Mouse (Mus musculus) frontal cortex, adult 2 months (tissue): Measurements from ENCODE around the gene 2810459M11Rik. TPM values are rescaled to one million over a fixed set of nuclear protein-coding genes. Genes with fewer than 3 reads are reported as not detected.

Experiments
- DNase-seq, 2 experiments: peaks; one replicate each; pipeline ENCODE4 v3.0.0; 2022; ENCODE audit warnings: low spot score in 1 of 2; ENCODE audit errors: extremely low spot score in 1 of 2
- polyA plus RNA-seq: library from polyadenylated mRNA; depleted of rRNA; stranded (reverse); fragments of >200 nt; gene quantifications from 2 replicates; pipeline ENCODE4 v1.2.3, GENCODE M21; 2012; rRNA removed

2810459M11Rik gene
- polyA plus RNA-seq, 1 experiment: 12.6 TPM

GRCm38 (mm10) chr1:86048744-86049143, 3.1 kb downstream of the 2810459M11Rik start:
- no peak for DNase-seq

GRCm38 (mm10) chr1:86053198-86053921, 7.7 kb downstream of the 2810459M11Rik start:
- DNase-seq: peak; percentile 64 to 75

DNA sequence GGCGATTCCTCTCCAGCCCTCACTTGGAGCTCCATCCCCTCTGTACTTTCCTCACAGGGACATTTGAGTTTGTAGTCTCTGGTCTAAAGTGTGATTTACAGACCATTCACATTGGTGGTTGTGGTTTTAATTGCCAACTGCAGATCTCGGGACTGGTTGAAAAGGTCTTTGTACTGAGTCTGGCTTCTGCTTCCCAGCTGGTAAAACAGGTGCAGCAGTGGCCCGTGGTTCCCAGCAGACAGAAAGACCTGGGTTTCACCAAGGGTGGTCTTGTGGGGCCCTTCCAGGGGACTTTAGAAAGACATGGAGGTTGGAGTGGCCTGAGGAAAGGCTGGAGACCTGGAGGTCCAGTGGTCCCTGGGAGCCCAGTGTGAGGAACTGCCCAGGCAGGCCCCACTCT, 9.3 kb downstream of the 2810459M11Rik start:
- DNase-seq: no peak

- DNase-seq: no peak
These were observed 10.6 kb downstream of the 2810459M11Rik start for GRCm38 (mm10) chr1:86056284-86056683.

DNA sequence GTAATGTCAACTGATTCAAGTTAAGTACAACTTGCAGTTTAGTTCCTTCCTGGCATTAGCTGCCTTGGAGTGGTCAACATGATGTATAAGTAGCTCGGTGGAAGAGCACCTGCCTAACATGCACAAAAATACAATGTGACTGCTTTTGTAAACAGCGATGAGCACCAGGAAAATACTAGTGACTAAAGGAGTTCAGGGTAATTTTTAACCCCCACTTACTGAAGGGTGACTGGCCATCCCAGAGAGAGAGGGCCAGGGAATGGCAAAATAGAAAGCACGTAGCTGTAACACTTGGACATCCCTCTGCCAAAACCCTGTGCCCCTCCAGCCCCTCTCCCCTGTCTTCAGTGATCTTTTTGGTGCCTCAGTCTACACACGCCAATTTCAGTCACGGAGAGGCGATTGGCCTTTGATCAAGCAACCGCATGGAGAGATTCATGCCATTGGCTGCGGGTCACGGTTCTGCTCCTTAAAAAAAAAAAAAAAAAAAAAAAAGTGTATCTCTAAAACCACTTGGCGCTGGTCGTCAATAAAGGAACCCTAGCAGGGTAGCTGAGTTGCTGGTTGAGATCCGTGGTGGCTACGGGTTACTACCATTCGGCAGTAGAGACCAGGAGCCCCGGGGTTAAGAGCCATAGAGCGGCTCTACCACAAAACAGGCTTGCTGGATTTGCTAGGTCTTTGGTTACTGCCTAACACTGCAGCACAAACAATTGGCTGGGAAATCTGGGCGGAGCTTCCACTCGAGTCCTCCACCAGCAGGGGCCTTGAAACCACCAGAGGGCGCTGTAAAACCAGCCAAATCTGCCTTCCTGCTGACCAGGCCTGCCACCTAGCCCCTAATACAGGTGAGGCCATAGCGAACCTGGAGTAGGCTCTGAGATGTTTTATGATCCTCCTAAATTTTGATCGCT, 13.4 kb downstream of the 2810459M11Rik start:
- DNase-seq: peak; percentile 87 to 98

DNA sequence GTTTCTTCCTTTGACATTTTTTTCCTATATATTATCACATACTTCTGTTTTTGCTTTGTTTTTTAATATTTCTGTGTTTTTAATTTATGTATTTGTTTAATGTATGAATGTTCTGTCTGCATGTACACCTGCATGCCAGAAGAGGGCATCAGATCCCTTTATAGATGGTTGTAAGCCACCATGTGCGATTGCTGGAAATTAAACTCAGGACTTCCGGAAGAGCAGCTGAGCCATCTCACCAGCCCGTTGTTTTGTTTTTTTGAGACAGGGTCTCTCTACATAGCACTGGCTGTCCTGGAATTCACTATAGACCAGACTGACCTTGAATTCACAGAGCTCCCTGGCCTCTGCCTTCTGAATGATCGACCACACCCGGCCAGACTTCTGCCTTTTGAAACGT, 16.9 kb downstream of the 2810459M11Rik start:
- DNase-seq: no peak

- peak; percentile 81 to 95 for DNase-seq
These were observed 18.8 kb downstream of the 2810459M11Rik start, which contains the start of gene Psmd1 for GRCm38 (mm10) chr1:86064271-86064991. Psmd1 (plus strand) TSS chr1:86064387.

DNA sequence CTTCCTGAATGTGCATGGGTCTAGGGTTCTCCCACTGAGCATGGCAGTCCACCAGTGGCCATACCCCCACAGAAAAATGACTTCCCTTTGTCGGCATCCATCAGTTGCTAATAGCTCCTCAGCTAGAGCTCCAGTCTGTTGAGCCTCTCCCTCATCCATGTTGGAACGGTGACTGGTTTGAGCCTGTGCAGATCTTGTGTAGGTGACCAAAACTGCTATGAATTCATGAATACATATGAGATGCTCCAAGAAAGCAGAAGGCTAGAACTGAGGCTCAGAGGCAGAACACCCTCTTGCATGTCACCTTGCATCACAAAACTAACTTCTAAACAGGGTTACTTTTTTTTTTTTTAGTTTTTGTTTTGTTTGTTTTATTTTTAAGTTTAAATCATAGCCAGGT, 30.9 kb downstream of the 2810459M11Rik start:
- no peak for DNase-seq

DNA sequence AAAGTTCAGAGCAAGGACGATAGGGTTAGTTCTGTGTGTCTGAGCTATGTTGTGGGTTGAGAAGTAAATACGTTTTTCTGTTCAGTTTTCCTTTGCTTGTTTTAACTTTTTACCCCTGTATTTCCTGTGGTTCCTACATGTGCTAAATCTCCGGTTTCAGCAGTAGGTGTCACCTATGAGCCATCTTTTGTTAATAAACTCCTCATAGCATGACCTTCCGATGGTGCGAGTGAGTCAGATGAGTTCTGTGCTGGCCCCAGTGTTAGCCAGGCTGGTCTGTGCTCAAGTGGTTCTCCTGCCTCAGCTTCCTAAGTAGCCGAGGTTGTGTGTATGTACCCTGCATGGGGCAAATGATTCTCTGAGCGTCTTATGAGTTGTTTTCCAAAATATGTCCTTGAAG, 48.8 kb downstream of the 2810459M11Rik start:
- no peak for DNase-seq

- DNase-seq: no peak
These were observed 59.4 kb downstream of the 2810459M11Rik start for GRCm38 (mm10) chr1:86105054-86105453.

Other genes with a start within 250 kb of the 2810459M11Rik start
- gene Itm2c, start 151.6 kb upstream of the 2810459M11Rik start, polyA plus RNA-seq: 765 and 862 TPM in 2 replicates
- gene 4933407L21Rik, start 117.4 kb upstream of the 2810459M11Rik start, polyA plus RNA-seq: 9.0 and 11.3 TPM in 2 replicates
- gene Gpr55, start 84.9 kb upstream of the 2810459M11Rik start, polyA plus RNA-seq: 0.08 and 0.10 TPM in 2 replicates
- gene Spata3, start 29.0 kb upstream of the 2810459M11Rik start, polyA plus RNA-seq: 1.1 and 1.6 TPM in 2 replicates
- gene Psmd1, start 18.5 kb downstream of the 2810459M11Rik start, polyA plus RNA-seq: 69.9 and 79.6 TPM in 2 replicates
- gene Htr2b, start 66.1 kb downstream of the 2810459M11Rik start, polyA plus RNA-seq: 0.04 and 0.11 TPM in 2 replicates
- 1.3 and 1.7 TPM in 2 replicates for gene Gm21972, start 87.8 kb downstream of the 2810459M11Rik start, polyA plus RNA-seq
- 33.9 and 35.5 TPM in 2 replicates for gene Armc9, start 108.9 kb downstream of the 2810459M11Rik start, polyA plus RNA-seq